Mouse (Mus musculus): Measurements from ENCODE around the gene Svs1.
"Not testable (repeated sequence)": the region's sequence is repeated elsewhere in the genome, so short reads cannot be mapped to it uniquely, and the experiment has no call there.

The Svs1 gene

GRCm38 (mm10) chr6:48986444-48986990 lies at the start of gene Svs1:
TSS of gene Svs1 (plus strand) at chr6:48986861.
- DNase-seq (ENCODE audit: low read depth, low spot score), result no peak

- no peak for DNase-seq (ENCODE audit: low read depth, low spot score)
Measured at GRCm38 (mm10) chr6:48949596-48949995, 37.1 kb upstream of the Svs1 start.

GRCm38 (mm10) chr6:48950676-48951075 lies 36.0 kb upstream of the Svs1 start:
- DNase-seq (ENCODE audit: low read depth, low spot score), result no peak

- DNase-seq (ENCODE audit: low read depth, low spot score), result no peak
Measured at GRCm38 (mm10) chr6:48951630-48952029, 35.0 kb upstream of the Svs1 start.

GRCm38 (mm10) chr6:48953220-48953619 lies 33.4 kb upstream of the Svs1 start:
- no peak for DNase-seq (ENCODE audit: low read depth, low spot score)

- no peak for DNase-seq (ENCODE audit: low read depth, low spot score)
Measured at GRCm38 (mm10) chr6:48954211-48954610, 32.5 kb upstream of the Svs1 start.

- peak; percentile 61 for DNase-seq (ENCODE audit: low read depth, low spot score)
Measured at GRCm38 (mm10) chr6:48954946-48955345, 31.7 kb upstream of the Svs1 start.

GRCm38 (mm10) chr6:48956785-48957184 lies 29.9 kb upstream of the Svs1 start:
- no peak for DNase-seq (ENCODE audit: low read depth, low spot score)

- peak; percentile 57 for DNase-seq (ENCODE audit: low read depth, low spot score)
Measured at GRCm38 (mm10) chr6:48958053-48958452, 28.6 kb upstream of the Svs1 start.

- peak; percentile 33 for DNase-seq (ENCODE audit: low read depth, low spot score)
Measured at GRCm38 (mm10) chr6:48959151-48959550, 27.5 kb upstream of the Svs1 start.

GRCm38 (mm10) chr6:48966696-48967095 lies 20.0 kb upstream of the Svs1 start:
- not testable (repeated sequence) for DNase-seq (ENCODE audit: low read depth, low spot score)

- DNase-seq (ENCODE audit: low read depth, low spot score), result no peak
Measured at GRCm38 (mm10) chr6:48967868-48968267, 18.8 kb upstream of the Svs1 start.

- peak; percentile 21 for DNase-seq (ENCODE audit: low read depth, low spot score)
Measured at GRCm38 (mm10) chr6:48974663-48975062, 12.0 kb upstream of the Svs1 start, which contains the start of gene Doxl2. TSS of gene Doxl2 (plus strand) at chr6:48974963.

GRCm38 (mm10) chr6:48979616-48980015 lies 7.0 kb upstream of the Svs1 start:
- no peak for DNase-seq (ENCODE audit: low read depth, low spot score)

GRCm38 (mm10) chr6:48982305-48982704 lies 4.4 kb upstream of the Svs1 start:
- no peak for DNase-seq (ENCODE audit: low read depth, low spot score)

GRCm38 (mm10) chr6:48989971-48990370 lies 3.3 kb downstream of the Svs1 start:
- DNase-seq (ENCODE audit: low read depth, low spot score), result no peak

- no peak for DNase-seq (ENCODE audit: low read depth, low spot score)
Measured at GRCm38 (mm10) chr6:48991991-48992390, 5.3 kb downstream of the Svs1 start.

GRCm38 (mm10) chr6:48998186-48998585 lies 11.5 kb downstream of the Svs1 start:
- no peak for DNase-seq (ENCODE audit: low read depth, low spot score)

- DNase-seq (ENCODE audit: low read depth, low spot score), result no peak
Measured at GRCm38 (mm10) chr6:48998796-48999195, 12.1 kb downstream of the Svs1 start.

GRCm38 (mm10) chr6:49003381-49003780 lies 16.7 kb downstream of the Svs1 start:
- peak; percentile 51 for DNase-seq (ENCODE audit: low read depth, low spot score)

GRCm38 (mm10) chr6:49007981-49008380 lies 21.3 kb downstream of the Svs1 start:
- DNase-seq (ENCODE audit: low read depth, low spot score), result peak; percentile 86

- DNase-seq (ENCODE audit: low read depth, low spot score), result no peak
Measured at GRCm38 (mm10) chr6:49008420-49009160, 21.9 kb downstream of the Svs1 start.

- no peak for DNase-seq (ENCODE audit: low read depth, low spot score)
Measured at GRCm38 (mm10) chr6:49009161-49009555, 22.5 kb downstream of the Svs1 start.

Measured in 3T3-L1 (cell line).